Mouse (Mus musculus) forebrain, embryonic 11.5 days (tissue): Measurements from ENCODE around the gene Fcho2. TPM values are rescaled to one million over a fixed set of nuclear protein-coding genes. Genes with fewer than 3 reads are reported as not detected.

ENCODE experiments used
- ATAC-seq: fragments of 200-750 bp; cut with Nextera tagmentation; replicated peaks from 2 replicates; pipeline ENCODE4 v1.8.0; 2017; ENCODE audit warnings: moderate TSS enrichment; ENCODE audit not compliant: low FRiP score
- DNase-seq: peaks from one replicate; pipeline ENCODE4 v3.0.0-alpha.2; 2017; ENCODE audit warnings: low spot score
- H3K27ac ChIP-seq: fragments of 300-500 bp; sonication (generic); 2 replicates; pipeline ENCODE4 v1.5.1; 2014; ENCODE audit warnings: low read depth, low read length
- H3K27me3 ChIP-seq: fragments of 300-500 bp; sonication (generic); 2 replicates; pipeline ENCODE4 v1.6.1; 2014; ENCODE audit warnings: mild to moderate bottlenecking, low read length, mixed read lengths; ENCODE audit not compliant: control insufficient read depth, insufficient read depth
- H3K36me3 ChIP-seq: fragments of 300-500 bp; sonication (generic); 2 replicates; pipeline ENCODE4 v1.6.1; 2014; ENCODE audit warnings: mild to moderate bottlenecking, low read length, moderate library complexity, mixed read lengths; ENCODE audit not compliant: control insufficient read depth, insufficient read depth
- H3K4me1 ChIP-seq: fragments of 300-500 bp; sonication (generic); replicated peaks from 2 replicates; pipeline ENCODE4 v1.6.1; 2014; ENCODE audit warnings: low read length, mixed read lengths; ENCODE audit not compliant: control insufficient read depth, insufficient read depth
- H3K4me2 ChIP-seq: fragments of 300-500 bp; sonication (generic); 2 replicates; pipeline ENCODE4 v1.6.1; 2014; ENCODE audit warnings: low read depth, mild to moderate bottlenecking, low read length, moderate library complexity, mixed read lengths; ENCODE audit not compliant: severe bottlenecking
- H3K4me3 ChIP-seq: fragments of 300-500 bp; sonication (generic); 2 replicates; pipeline ENCODE4 v1.5.1; 2014; ENCODE audit warnings: low read depth, low read length
- H3K9ac ChIP-seq: fragments of 300-500 bp; sonication (generic); 2 replicates; pipeline ENCODE4 v1.6.1; 2014; ENCODE audit warnings: low read length
- H3K9me3 ChIP-seq: fragments of 300-500 bp; sonication (generic); 2 replicates; pipeline ENCODE4 v1.6.1; 2016; ENCODE audit warnings: low read length, mixed read lengths; ENCODE audit not compliant: control insufficient read depth
- WGBS: fragments of 180-500 bp; shearing (Covaris S2); extraction: QIAGEN DNeasy Blood & Tissue Kit; methylation state at CpG from one replicate; pipeline ENCODE4 v1.1.7; 2014; 5-methylcytosine and 5-hydroxymethylcytosine counted together
- polyA plus RNA-seq: library from polyadenylated mRNA; unstranded; fragments of >200 nt; fragmentation: Nextera tagmentation; extraction: Ambion mirVana; gene quantifications from 2 replicates; pipeline ENCODE4 v1.2.1, GENCODE M21; 2014

Gene Fcho2
- polyA plus RNA-seq, 1 experiment from 2014 or later = 33.5 TPM

GRCm38 (mm10) chr13:98743829-98744228 is 71.4 kb downstream of the Fcho2 start:
- Histone ChIP-seq H3K4me3 (no peak overlapping the region), H3K27me3 (no peaks in the 10 kb centered on the region), H3K4me2 (no peak overlapping the region), H3K36me3 (no peaks in the 10 kb centered on the region; the same call in 1 of the 2 replicates), H3K9me3 (no peaks in the 10 kb centered on the region), H3K4me1 (no peaks in the 10 kb centered on the region), H3K9ac (no peak overlapping the region), H3K27ac (no peak overlapping the region)
- DNase-seq (no peak), ATAC-seq (no peak)

- Histone ChIP-seq H3K36me3 (no peaks in the 10 kb centered on the region; the same call in 1 of the 2 replicates), H3K4me1 (no peaks in the 10 kb centered on the region), H3K27ac (no peak overlapping the region), H3K9me3 (no peaks in the 10 kb centered on the region), H3K9ac (no peak overlapping the region), H3K4me2 (no peak overlapping the region), H3K27me3 (no peaks in the 10 kb centered on the region), H3K4me3 (no peak overlapping the region)
- DNase-seq (no peak), ATAC-seq (no peak)
- WGBS = 92% methylated on average over 6 of the region's 6 CpGs
Observed at GRCm38 (mm10) chr13:98743214-98743613, 72.0 kb downstream of the Fcho2 start.

GRCm38 (mm10) chr13:98738213-98738612 is 77.0 kb downstream of the Fcho2 start:
- H3K4me1 ChIP-seq = no peaks in the 10 kb centered on the region
- H3K4me3 ChIP-seq = no peak overlapping the region
- ATAC-seq (no peak), DNase-seq (no peak)
- H3K9me3 ChIP-seq = no peaks in the 10 kb centered on the region
- no peak overlapping the region for H3K9ac ChIP-seq
- H3K27me3 ChIP-seq = no peaks in the 10 kb centered on the region
- H3K36me3 ChIP-seq = no peaks in the 10 kb centered on the region
- no peak overlapping the region for H3K27ac ChIP-seq
- H3K4me2 ChIP-seq = no peak overlapping the region
- WGBS = 81% methylated on average over 2 of the region's 2 CpGs

GRCm38 (mm10) chr13:98733292-98733691 is 82.0 kb downstream of the Fcho2 start:
- DNase-seq (no peak), ATAC-seq (no peak)
- Histone ChIP-seq H3K9me3 (no peaks in the 10 kb centered on the region), H3K27ac (no peak overlapping the region), H3K9ac (no peak overlapping the region), H3K4me1 (no peaks in the 10 kb centered on the region), H3K4me3 (no peak overlapping the region), H3K36me3 (no peaks in the 10 kb centered on the region), H3K4me2 (no peak overlapping the region), H3K27me3 (no peaks in the 10 kb centered on the region)
- 69% methylated on average over 3 of the region's 3 CpGs for WGBS

- Histone ChIP-seq H3K27me3 (no peaks in the 10 kb centered on the region), H3K4me2 (no peak overlapping the region), H3K4me1 (no peaks in the 10 kb centered on the region), H3K4me3 (no peak overlapping the region), H3K9me3 (no peaks in the 10 kb centered on the region), H3K36me3 (no peaks in the 10 kb centered on the region), H3K9ac (no peak overlapping the region), H3K27ac (no peak overlapping the region)
- DNase-seq (no peak), ATAC-seq (no peak)
- WGBS = 81% methylated on average over 1 of the region's 1 CpGs
Observed at GRCm38 (mm10) chr13:98729271-98730062, 85.8 kb downstream of the Fcho2 start.

- Histone ChIP-seq H3K9me3 (no peaks in the 10 kb centered on the region), H3K4me1 (no peaks in the 10 kb centered on the region), H3K9ac (no peak overlapping the region), H3K27ac (no peak overlapping the region), H3K4me3 (no peak overlapping the region), H3K36me3 (peaks cover 3% of the 10 kb centered on the region; the same call in 1 of the 2 replicates), H3K4me2 (no peak overlapping the region), H3K27me3 (no peaks in the 10 kb centered on the region)
- ATAC-seq (no peak), DNase-seq (no peak)
- WGBS = 68% methylated on average over 4 of the region's 4 CpGs
Observed at GRCm38 (mm10) chr13:98726494-98726893, 88.8 kb downstream of the Fcho2 start.

GRCm38 (mm10) chr13:98723430-98723829 is 91.8 kb downstream of the Fcho2 start:
- DNase-seq (no peak), ATAC-seq (no peak)
- no peaks in the 10 kb centered on the region for H3K9me3 ChIP-seq
- H3K9ac ChIP-seq = no peak overlapping the region
- H3K4me3 ChIP-seq = no peak overlapping the region
- no peaks in the 10 kb centered on the region for H3K27me3 ChIP-seq
- no peak overlapping the region for H3K27ac ChIP-seq
- WGBS = 89% methylated on average over 1 of the region's 1 CpGs
- peaks cover 3% of the 10 kb centered on the region; the same call in 1 of the 2 replicates for H3K36me3 ChIP-seq
- H3K4me2 ChIP-seq = no peak overlapping the region
- no peaks in the 10 kb centered on the region for H3K4me1 ChIP-seq

- no peak overlapping the region for H3K9ac ChIP-seq
- DNase-seq (no peak), ATAC-seq (no peak)
- WGBS = 44% methylated on average over 1 of the region's 1 CpGs
- H3K4me2 ChIP-seq = no peak overlapping the region
- H3K4me3 ChIP-seq = no peak overlapping the region
- H3K27ac ChIP-seq = no peak overlapping the region
- no peaks in the 10 kb centered on the region for H3K27me3 ChIP-seq
- no peaks in the 10 kb centered on the region for H3K4me1 ChIP-seq
- no peaks in the 10 kb centered on the region for H3K9me3 ChIP-seq
- H3K36me3 ChIP-seq = peaks cover 3% of the 10 kb centered on the region; the same call in 1 of the 2 replicates
Observed at GRCm38 (mm10) chr13:98722296-98722695, 93.0 kb downstream of the Fcho2 start.

GRCm38 (mm10) chr13:98716176-98716575 is 99.1 kb downstream of the Fcho2 start:
- Histone ChIP-seq H3K36me3 (no peaks in the 10 kb centered on the region), H3K9ac (no peak overlapping the region), H3K4me1 (no peaks in the 10 kb centered on the region), H3K27ac (no peak overlapping the region), H3K4me3 (no peak overlapping the region), H3K4me2 (no peak overlapping the region), H3K9me3 (no peaks in the 10 kb centered on the region), H3K27me3 (no peaks in the 10 kb centered on the region)
- 91% methylated on average over 8 of the region's 8 CpGs for WGBS
- ATAC-seq = no peak
- DNase-seq = no peak
